Mouse (Mus musculus) lung, adult 2 months (tissue): ENCODE data around the gene Pitpnm3. TPM values are rescaled to one million over a fixed set of nuclear protein-coding genes. Genes with fewer than 3 reads are reported as not detected.
A peak's percentile ranks its signal among the peaks of the same experiment; 100 is the strongest.

ENCODE experiments used
- DNase-seq: peaks from one replicate; pipeline ENCODE4 v3.0.0; 2022
- H3K4me1 ChIP-seq: fragments of 200-500 bp; 2 replicates; pipeline ENCODE4 v1.6.1; 2011; ENCODE audit warnings: low read length; ENCODE audit not compliant: control insufficient read depth, insufficient read depth
- H3K4me3 ChIP-seq: fragments of 200-500 bp; replicated peaks from 2 replicates; pipeline ENCODE3; 2011; ENCODE audit warnings: low read depth, mild to moderate bottlenecking, control low read depth, low read length; ENCODE audit errors: extremely low read depth
- CTCF ChIP-seq: fragments of 200-500 bp; IDR thresholded peaks from 2 replicates; pipeline ENCODE4 v1.5.1; 2011; ENCODE audit warnings: mild to moderate bottlenecking, low read length, control low read depth; ENCODE audit not compliant: insufficient read depth
- POLR2A ChIP-seq: fragments of 200-500 bp; IDR thresholded peaks from 2 replicates; pipeline ENCODE4 v1.6.1; 2011; ENCODE audit warnings: low read depth, mild to moderate bottlenecking, control low read depth, low read length, borderline replicate concordance; ENCODE audit errors: extremely low read depth
- WGBS: fragments of 180-500 bp; shearing (Covaris S2); methylation state at CpG from one replicate; pipeline ENCODE4 v1.1.7; 2018; 5-methylcytosine and 5-hydroxymethylcytosine counted together
- polyA plus RNA-seq: library from polyadenylated mRNA; depleted of rRNA; stranded (reverse); fragments of >200 nt; gene quantifications from 2 replicates; pipeline ENCODE4 v1.2.3, GENCODE M21; 2012

Pitpnm3 gene
- polyA plus RNA-seq, 1 experiment: 30.0 TPM

GRCm38 (mm10) chr11:72163198-72163597, 27.6 kb upstream of the Pitpnm3 start:
- 75% methylated on average over 2 of the region's 2 CpGs for WGBS
- Histone ChIP-seq H3K4me3 (no peak overlapping the region), H3K4me1 (peaks cover 4% of the 10 kb centered on the region)
- TF ChIP-seq POLR2A (no peak), CTCF (no peak)
- DNase-seq: no peak

GRCm38 (mm10) chr11:72156624-72157023, 21.0 kb upstream of the Pitpnm3 start:
- Histone ChIP-seq H3K4me1 (0 out of 2 replicates have a peak, but pooled peaks cover 2% of the 10 kb centered on the region), H3K4me3 (no peak overlapping the region)
- 57% methylated on average over 2 of the region's 2 CpGs for WGBS
- TF ChIP-seq POLR2A (no peak), CTCF (no peak)
- no peak for DNase-seq

GRCm38 (mm10) chr11:72155981-72156428, 20.4 kb upstream of the Pitpnm3 start:
- TF ChIP-seq POLR2A (no peak), CTCF (no peak)
- H3K4me3 ChIP-seq: no peak overlapping the region
- DNase-seq: no peak
- WGBS: 82% methylated on average over 4 of the region's 4 CpGs
- H3K4me1 ChIP-seq: peaks cover 6% of the 10 kb centered on the region; the same call in 1 of the 2 replicates

- Histone ChIP-seq H3K4me1 (peaks cover 6% of the 10 kb centered on the region; the same call in 1 of the 2 replicates), H3K4me3 (no peak overlapping the region)
- DNase-seq: no peak
- TF ChIP-seq CTCF (no peak), POLR2A (no peak)
- 73% methylated on average over 11 of the region's 11 CpGs for WGBS
These were observed 19.8 kb upstream of the Pitpnm3 start for GRCm38 (mm10) chr11:72155186-72155980.

GRCm38 (mm10) chr11:72153122-72153862, 17.7 kb upstream of the Pitpnm3 start:
- TF ChIP-seq POLR2A (no peak), CTCF (0 out of 2 replicates have a peak, but pooled peaks have one; percentile 15)
- H3K4me1 ChIP-seq: peaks cover 6% of the 10 kb centered on the region; the same call in 1 of the 2 replicates
- 68% methylated on average over 12 of the region's 12 CpGs for WGBS
- peak; percentile 45 for DNase-seq
- no peak overlapping the region for H3K4me3 ChIP-seq

- 58% methylated on average over 2 of the region's 2 CpGs for WGBS
- peak; percentile 44 for DNase-seq
- Histone ChIP-seq H3K4me1 (peaks cover 6% of the 10 kb centered on the region; the same call in 1 of the 2 replicates), H3K4me3 (no peak overlapping the region)
- TF ChIP-seq POLR2A (no peak), CTCF (no peak)
These were observed 15.5 kb upstream of the Pitpnm3 start for GRCm38 (mm10) chr11:72151120-72151519.

GRCm38 (mm10) chr11:72147910-72148309, 12.3 kb upstream of the Pitpnm3 start:
- Histone ChIP-seq H3K4me3 (no peak overlapping the region), H3K4me1 (peaks cover 3% of the 10 kb centered on the region; the same call in 1 of the 2 replicates)
- 61% methylated on average over 3 of the region's 3 CpGs for WGBS
- DNase-seq: no peak
- TF ChIP-seq CTCF: no peak
- TF ChIP-seq POLR2A: no peak

- DNase-seq: no peak
- 52% methylated on average over 1 of the region's 1 CpGs for WGBS
- Histone ChIP-seq H3K4me3 (no peak overlapping the region), H3K4me1 (no peaks in the 10 kb centered on the region)
- TF ChIP-seq POLR2A (no peak), CTCF (no peak)
These were observed 10.3 kb upstream of the Pitpnm3 start for GRCm38 (mm10) chr11:72145877-72146248.

GRCm38 (mm10) chr11:72145182-72145876, 9.8 kb upstream of the Pitpnm3 start:
- DNase-seq: no peak
- Histone ChIP-seq H3K4me1 (no peaks in the 10 kb centered on the region), H3K4me3 (no peak overlapping the region)
- TF ChIP-seq CTCF (peak; percentile 84), POLR2A (no peak)
- 8% methylated on average over 2 of the region's 2 CpGs for WGBS
